Mouse (Mus musculus): ENCODE data around the gene Klrb1c. TPM values are rescaled to one million over a fixed set of nuclear protein-coding genes. Genes with fewer than 3 reads are reported as not detected.

The Klrb1c gene
- not detected in 2 replicates for polyA plus RNA-seq (2016; fragmentation: Nextera tagmentation; extraction: Ambion mirVana)

DNA sequence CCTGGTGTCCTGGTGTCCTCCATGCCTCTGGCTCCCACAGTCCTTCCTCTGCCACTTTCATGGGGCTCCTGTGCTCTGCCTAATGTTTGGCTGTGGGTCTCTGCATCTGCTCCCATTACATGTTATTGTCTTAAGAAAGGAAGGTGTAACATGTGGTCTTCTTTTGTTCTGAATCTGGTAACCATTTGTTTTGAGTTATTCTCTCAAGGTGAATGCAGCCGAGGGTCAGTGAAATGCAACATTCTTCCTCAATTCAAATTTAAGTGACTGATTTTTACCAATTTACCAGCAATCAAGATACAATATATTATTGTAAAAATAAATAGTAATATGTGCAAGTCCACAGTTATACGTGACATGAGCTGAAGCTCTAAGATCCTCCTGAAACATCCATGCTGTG is at the start of gene Klrb1c:
Gene Klrb1c (minus strand): TSS at position 101 of the 400 bp plus-strand sequence.
- no peak for DNase-seq (ENCODE audit: low spot score)
- Histone ChIP-seq H3K36me3 (no peaks in the 10 kb centered on the region), H3K27me3 (ENCODE audit: low read depth, poor library complexity, severe bottlenecking) (no peaks in the 10 kb centered on the region), H3K4me1 (peaks cover 5% of the 10 kb centered on the region; the same call in 1 of the 2 replicates), H3K9me3 (replicated peaks) (no peaks in the 10 kb centered on the region), H3K4me3 (no peak within 1 kb of the TSS), H3K27ac (no peak within 1 kb of the TSS)
- WGBS, result 87% methylated on average over 2 of the region's 2 CpGs

DNA sequence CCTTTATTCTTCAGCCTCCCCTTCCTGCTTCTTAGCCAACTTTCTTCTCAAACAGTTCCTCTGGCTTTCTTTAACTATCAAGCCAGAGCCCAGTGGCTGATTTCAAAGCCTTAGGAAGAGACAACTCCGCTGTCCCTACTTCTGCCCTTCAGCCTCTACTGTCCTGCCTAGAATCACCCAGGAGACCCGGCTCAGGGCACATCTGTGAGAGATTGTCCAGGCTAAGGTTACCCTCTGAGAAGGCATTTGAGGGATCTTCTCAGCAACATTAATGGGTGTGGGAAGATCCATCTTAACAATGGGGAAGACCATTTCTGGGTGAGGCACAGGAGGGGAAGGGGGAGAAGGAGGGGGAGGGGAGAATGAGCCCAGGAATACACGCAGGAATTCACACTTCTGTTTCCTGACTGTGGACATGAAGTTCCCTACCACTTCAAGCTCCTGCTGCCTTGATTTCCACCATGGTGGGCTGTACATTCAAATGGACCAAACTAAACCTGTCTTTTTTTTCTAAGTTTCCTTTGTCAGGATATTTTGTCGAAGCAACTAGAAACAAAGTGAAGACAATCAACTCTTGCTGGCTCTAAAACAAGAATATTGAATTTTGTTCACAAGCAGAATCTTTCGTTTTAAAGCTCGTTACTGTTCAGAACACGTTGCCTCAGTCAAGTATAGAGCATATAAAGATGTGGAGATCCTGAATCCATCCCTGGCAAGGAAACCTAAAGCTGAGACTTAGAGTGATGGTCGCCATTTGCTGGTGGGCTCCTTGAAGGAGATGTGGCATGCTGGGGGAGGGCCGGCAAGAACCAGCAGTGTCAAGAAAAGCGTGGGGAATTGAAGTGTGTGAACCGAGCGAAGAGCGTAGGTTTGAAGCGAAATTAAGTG is 48.7 kb upstream of the Klrb1c start:
- no peaks in the 10 kb centered on the region for H3K36me3 ChIP-seq
- peak overlapping the region; percentile 91 for H3K27ac ChIP-seq
- 3% methylated on average over 14 of the region's 14 CpGs for WGBS
- H3K9me3 ChIP-seq (replicated peaks), result no peaks in the 10 kb centered on the region
- peaks cover 11% of the 10 kb centered on the region for H3K4me1 ChIP-seq
- no peaks in the 10 kb centered on the region for H3K27me3 ChIP-seq (ENCODE audit: low read depth, poor library complexity, severe bottlenecking)
- DNase-seq (ENCODE audit: low spot score), result peak; percentile 62
- H3K4me3 ChIP-seq, result peak overlapping the region; percentile 69

DNA sequence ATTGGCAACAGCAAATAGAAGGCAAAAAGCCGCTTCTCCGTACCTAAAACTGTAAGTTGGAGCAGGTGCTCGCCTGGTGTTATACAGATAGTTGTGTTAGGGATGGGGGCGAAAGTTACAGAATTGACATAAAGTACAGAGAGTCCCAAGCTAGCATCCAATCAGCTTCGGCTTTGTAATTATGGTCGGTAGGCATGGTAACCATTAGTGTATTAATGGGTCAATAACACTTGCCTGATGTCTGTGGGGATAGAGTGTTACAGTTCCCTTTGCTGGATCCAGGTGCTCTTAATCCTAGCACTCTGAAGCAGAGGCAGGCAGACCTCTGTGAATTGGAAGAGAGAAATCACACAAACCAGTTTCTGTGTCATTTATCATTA is 47.9 kb upstream of the Klrb1c start:
- DNase-seq (ENCODE audit: low spot score), result no peak
- Histone ChIP-seq H3K36me3 (no peaks in the 10 kb centered on the region), H3K4me3 (peak overlapping the region; percentile 69), H3K9me3 (replicated peaks) (no peaks in the 10 kb centered on the region), H3K4me1 (peaks cover 7% of the 10 kb centered on the region), H3K27me3 (ENCODE audit: low read depth, poor library complexity, severe bottlenecking) (no peaks in the 10 kb centered on the region), H3K27ac (peak overlapping the region; percentile 91)
- WGBS, result 87% methylated on average over 6 of the region's 6 CpGs

DNA sequence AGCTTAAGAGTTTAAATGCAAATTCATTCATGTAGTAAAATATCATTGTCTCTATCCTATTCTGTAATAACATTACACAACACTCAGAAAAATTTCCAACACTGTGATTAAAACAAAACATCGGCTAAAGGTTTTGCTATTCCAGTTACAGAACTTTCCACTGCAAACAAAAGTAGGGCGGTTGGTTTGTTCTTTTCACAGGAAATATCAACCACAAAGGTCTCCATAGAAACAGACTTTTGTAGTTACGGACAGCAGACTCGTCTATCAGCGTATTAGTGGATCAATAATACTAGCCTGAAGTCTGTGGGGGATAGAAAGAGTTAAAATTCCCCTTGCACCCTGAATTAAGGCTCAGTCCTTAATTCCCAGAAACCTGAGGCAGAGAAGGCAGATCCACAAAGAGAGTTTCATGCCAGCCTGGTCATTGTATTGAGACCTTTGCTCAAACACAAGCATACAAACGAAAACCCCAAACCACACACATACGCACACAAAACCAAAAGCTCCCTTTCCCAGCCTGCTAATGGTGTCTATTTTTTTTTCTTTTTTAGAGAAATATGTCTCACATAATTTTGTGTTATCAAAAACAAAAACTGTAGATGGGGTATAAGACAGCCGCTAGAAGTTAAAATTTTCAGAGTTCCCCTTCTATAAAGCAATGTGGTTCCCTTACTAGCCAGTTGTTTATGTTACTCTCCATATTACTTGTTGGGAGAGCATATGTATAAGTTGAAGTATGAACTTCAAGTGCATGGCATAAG is 47.4 kb upstream of the Klrb1c start:
- DNase-seq (ENCODE audit: low spot score), result no peak
- H3K27me3 ChIP-seq (ENCODE audit: low read depth, poor library complexity, severe bottlenecking), result no peaks in the 10 kb centered on the region
- no peaks in the 10 kb centered on the region for H3K9me3 ChIP-seq (replicated peaks)
- H3K36me3 ChIP-seq, result no peaks in the 10 kb centered on the region
- no peak overlapping the region for H3K4me3 ChIP-seq
- no peak overlapping the region for H3K27ac ChIP-seq
- WGBS, result 90% methylated on average over 8 of the region's 8 CpGs
- peaks cover 4% of the 10 kb centered on the region; the same call in 1 of the 2 replicates for H3K4me1 ChIP-seq

DNA sequence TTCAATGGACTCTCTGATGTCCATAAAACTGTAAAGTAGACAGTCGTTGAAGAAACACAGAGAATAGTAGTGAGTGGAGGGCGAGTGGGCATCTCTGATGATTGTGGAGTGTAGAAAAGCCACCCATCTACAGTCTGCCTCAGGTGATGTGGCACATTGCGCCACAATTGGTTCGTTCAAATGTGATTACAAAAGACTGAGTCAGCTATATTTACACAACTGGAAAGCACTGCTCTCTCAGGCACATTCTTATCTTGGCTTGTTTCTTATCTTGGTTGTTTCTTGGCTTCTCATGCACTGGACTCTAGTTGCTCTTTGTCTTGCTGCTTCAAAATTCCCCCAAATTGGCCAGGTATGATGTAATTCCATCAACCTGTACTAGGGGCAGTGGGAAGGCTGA is 46.6 kb upstream of the Klrb1c start:
- no peaks in the 10 kb centered on the region for H3K27me3 ChIP-seq (ENCODE audit: low read depth, poor library complexity, severe bottlenecking)
- peaks cover 4% of the 10 kb centered on the region; the same call in 1 of the 2 replicates for H3K4me1 ChIP-seq
- no peak overlapping the region for H3K4me3 ChIP-seq
- H3K36me3 ChIP-seq, result no peaks in the 10 kb centered on the region
- no peaks in the 10 kb centered on the region for H3K9me3 ChIP-seq (replicated peaks)
- 88% methylated on average over 4 of the region's 4 CpGs for WGBS
- no peak overlapping the region for H3K27ac ChIP-seq
- peak; percentile 7 for DNase-seq (ENCODE audit: low spot score)

DNA sequence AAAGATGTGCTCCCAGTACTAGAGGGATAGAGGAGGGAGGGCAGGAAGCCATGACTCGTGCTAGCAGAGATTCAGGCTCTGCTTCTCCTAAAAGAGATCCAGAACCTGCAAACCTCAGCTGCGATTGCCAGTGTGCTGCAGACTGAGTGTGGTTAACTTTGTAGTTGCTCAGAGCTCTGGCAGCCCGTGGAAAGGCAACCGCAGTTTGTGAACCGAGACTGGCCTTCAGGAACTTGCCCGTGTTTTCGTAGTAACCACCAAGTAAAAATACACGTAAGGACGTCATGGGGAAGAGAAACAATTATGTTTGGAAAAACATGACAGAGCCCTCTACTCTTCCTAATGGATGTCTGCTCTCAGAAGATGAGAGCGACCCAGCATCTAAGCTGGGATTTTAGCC is 44.0 kb upstream of the Klrb1c start:
- Histone ChIP-seq H3K4me1 (peaks cover 7% of the 10 kb centered on the region; the same call in 1 of the 2 replicates), H3K36me3 (no peaks in the 10 kb centered on the region), H3K27ac (no peak overlapping the region), H3K27me3 (ENCODE audit: low read depth, poor library complexity, severe bottlenecking) (no peaks in the 10 kb centered on the region), H3K4me3 (no peak overlapping the region), H3K9me3 (replicated peaks) (no peaks in the 10 kb centered on the region)
- peak; percentile 27 for DNase-seq (ENCODE audit: low spot score)
- 86% methylated on average over 10 of the region's 10 CpGs for WGBS

DNA sequence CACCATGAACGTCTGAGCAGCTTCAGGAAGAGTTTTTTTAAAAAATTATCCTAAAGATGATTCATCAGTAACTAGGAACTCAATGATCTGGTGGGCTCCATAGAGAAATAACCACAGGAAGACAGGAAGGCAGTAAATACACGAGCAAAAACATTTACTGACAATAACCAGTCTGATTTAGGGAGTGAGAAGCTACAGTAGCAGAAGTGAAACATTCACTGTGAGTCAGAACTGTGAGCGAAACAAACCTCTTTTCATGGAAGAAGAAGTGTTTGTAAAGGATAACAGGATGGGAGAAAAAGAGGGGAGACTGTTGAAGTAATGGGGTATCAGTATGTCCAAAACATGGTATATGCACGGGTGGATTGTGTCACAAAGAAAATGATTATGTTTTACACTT is 40.8 kb upstream of the Klrb1c start:
- 69% methylated on average over 4 of the region's 4 CpGs for WGBS
- Histone ChIP-seq H3K36me3 (no peaks in the 10 kb centered on the region), H3K4me1 (0 out of 2 replicates have a peak, but pooled peaks cover 2% of the 10 kb centered on the region), H3K27ac (no peak overlapping the region), H3K9me3 (replicated peaks) (no peaks in the 10 kb centered on the region), H3K27me3 (ENCODE audit: low read depth, poor library complexity, severe bottlenecking) (no peaks in the 10 kb centered on the region), H3K4me3 (no peak overlapping the region)
- DNase-seq (ENCODE audit: low spot score), result no peak

DNA sequence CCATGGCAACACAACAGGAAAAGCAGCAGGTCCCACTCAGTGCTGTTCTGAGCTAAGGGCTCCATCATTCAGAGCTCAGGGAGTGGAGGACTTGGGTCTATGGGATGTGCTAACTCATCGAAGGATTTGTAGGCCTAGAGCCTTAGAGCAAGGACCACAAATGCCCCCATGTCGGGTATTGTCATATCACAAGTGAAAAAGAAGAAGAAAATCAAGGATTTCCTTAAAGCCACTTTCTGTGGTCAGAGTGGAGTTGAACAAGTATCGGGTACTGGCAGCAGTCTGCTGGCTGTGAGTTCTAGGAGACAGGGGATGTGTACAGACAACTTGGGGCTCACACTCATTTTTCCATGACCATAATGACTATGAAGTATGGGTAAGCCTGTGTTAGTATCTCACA is 37.8 kb upstream of the Klrb1c start:
- H3K4me3 ChIP-seq, result no peak overlapping the region
- DNase-seq (ENCODE audit: low spot score), result no peak
- no peaks in the 10 kb centered on the region for H3K27me3 ChIP-seq (ENCODE audit: low read depth, poor library complexity, severe bottlenecking)
- H3K9me3 ChIP-seq (replicated peaks), result no peaks in the 10 kb centered on the region
- 91% methylated on average over 3 of the region's 3 CpGs for WGBS
- H3K4me1 ChIP-seq, result 0 out of 2 replicates have a peak, but pooled peaks cover 2% of the 10 kb centered on the region
- H3K36me3 ChIP-seq, result no peaks in the 10 kb centered on the region
- H3K27ac ChIP-seq, result no peak overlapping the region

DNA sequence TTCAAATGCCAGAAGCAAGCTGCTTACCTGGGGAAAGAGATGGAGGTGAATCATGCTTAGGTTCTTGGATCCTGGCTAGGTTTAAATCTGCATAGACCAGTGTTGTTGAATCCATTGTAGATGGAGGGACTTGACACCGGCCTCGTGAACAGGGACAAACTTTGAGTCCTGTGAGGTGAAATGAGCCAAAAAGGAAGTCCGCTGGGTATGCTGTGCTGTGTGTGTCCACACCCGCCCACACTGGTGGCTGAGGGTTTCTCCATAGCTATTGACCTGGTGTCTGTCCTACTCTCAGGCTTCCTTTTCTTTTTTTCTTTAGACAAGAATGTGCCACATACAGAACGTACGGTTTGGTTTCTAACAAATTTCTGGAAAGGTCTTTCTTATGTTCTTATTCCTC is 37.1 kb upstream of the Klrb1c start, which contains the start of the genes Gm44511 and Klrb1b:
Gene Gm44511 (minus strand): TSS at position 184 of the 400 bp plus-strand sequence.
Gene Klrb1b (minus strand): TSS at position 200 of the 400 bp plus-strand sequence.
- Histone ChIP-seq H3K9me3 (replicated peaks) (no peaks in the 10 kb centered on the region), H3K4me1 (0 out of 2 replicates have a peak, but pooled peaks cover 2% of the 10 kb centered on the region), H3K27me3 (ENCODE audit: low read depth, poor library complexity, severe bottlenecking) (no peaks in the 10 kb centered on the region), H3K36me3 (no peaks in the 10 kb centered on the region), H3K4me3 (no peak within 1 kb of the TSS), H3K27ac (no peak within 1 kb of the TSS)
- WGBS, result 92% methylated on average over 6 of the region's 6 CpGs
- no peak for DNase-seq (ENCODE audit: low spot score)

DNA sequence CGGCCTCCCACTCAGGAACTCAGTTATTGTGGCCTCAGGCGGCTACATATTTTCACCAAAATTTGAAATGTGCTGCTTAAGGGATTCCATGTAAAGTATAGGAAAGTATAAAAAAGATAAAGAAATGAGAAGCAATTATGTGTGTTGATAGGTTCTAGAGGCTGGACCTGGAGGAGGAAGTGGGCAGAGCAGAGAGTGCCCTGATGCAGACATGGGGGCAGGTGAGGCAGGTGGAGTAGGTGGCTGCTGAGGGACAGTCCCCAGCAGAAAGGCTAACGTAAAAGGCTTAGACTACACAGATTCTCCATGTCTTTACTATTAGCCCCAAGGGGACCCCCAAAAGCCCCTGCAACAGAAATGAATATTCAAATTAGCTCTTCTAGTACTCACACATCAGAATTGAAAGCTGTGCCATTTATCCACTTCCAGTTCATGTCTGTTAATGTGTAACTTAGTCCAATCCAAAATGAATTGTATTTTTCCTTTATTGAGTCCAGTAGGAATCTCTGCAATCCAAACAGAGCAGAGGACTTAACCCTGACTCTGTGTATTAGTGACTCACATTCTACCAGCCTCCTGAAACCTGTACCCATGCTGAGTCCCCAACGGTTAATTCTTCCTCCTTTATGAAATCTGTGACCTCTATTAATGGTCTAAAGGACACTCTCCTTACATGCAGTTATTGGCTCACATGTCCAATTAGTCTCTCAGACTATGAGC is 29.2 kb upstream of the Klrb1c start:
- DNase-seq (ENCODE audit: low spot score), result no peak
- 89% methylated on average over 4 of the region's 4 CpGs for WGBS

DNA sequence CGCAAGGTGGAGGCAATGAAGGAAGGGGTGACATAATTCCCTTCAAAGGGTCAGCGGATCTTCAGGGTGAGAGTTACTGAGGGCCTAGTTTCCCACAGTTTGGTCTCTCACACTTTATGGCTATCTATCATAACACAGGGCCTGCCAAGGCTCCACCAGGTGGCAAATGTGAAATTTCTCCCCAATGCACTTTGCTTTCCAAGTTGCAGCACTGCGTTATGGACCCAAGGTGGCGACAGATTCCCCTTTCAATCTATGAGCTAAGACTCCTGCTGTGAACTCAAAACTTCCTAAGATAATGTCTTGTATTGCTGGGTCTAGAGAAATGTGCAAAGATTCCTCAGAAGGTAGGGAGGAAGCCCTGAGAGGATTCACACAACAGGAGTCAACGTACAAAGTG is 19.5 kb upstream of the Klrb1c start:
- H3K4me3 ChIP-seq, result no peak overlapping the region
- H3K36me3 ChIP-seq, result no peaks in the 10 kb centered on the region
- DNase-seq (ENCODE audit: low spot score), result no peak
- WGBS, result 90% methylated on average over 5 of the region's 5 CpGs
- no peaks in the 10 kb centered on the region for H3K9me3 ChIP-seq (replicated peaks)
- H3K27me3 ChIP-seq (ENCODE audit: low read depth, poor library complexity, severe bottlenecking), result no peaks in the 10 kb centered on the region
- 0 out of 2 replicates have a peak, but pooled peaks cover under 1% of the 10 kb centered on the region for H3K4me1 ChIP-seq
- H3K27ac ChIP-seq, result no peak overlapping the region

More for the DNA sequence above, 29.2 kb upstream of the Klrb1c start:
- no peaks in the 10 kb centered on the region for H3K4me1 ChIP-seq
- no peaks in the 10 kb centered on the region for H3K36me3 ChIP-seq
- H3K27ac ChIP-seq, result no peak overlapping the region
- no peaks in the 10 kb centered on the region for H3K9me3 ChIP-seq (replicated peaks)
- H3K27me3 ChIP-seq (ENCODE audit: low read depth, poor library complexity, severe bottlenecking), result no peaks in the 10 kb centered on the region
- no peak overlapping the region for H3K4me3 ChIP-seq

DNA sequence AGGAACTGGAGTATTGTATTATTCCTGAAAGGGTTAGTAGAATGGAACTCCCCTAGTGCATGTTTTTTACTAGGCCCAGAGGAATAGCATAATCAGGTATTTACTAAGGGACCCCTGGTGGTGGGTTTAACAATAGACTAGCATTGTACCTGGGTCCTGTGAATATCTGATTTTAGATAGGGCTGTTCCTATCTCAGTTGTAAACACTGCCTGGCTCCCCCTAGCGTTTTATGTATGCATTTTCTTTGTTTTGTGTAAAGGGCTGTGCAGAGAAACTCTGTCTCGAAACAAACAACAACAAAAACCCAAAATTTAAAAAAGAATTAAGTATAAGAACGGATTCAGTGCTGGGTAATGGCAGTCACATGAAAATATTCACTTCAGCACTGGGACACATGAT is 18.0 kb upstream of the Klrb1c start:
- no peak overlapping the region for H3K27ac ChIP-seq
- no peaks in the 10 kb centered on the region for H3K9me3 ChIP-seq (replicated peaks)
- WGBS, result 68% methylated on average over 3 of the region's 3 CpGs
- peaks cover 6% of the 10 kb centered on the region; the same call in 1 of the 2 replicates for H3K4me1 ChIP-seq
- no peaks in the 10 kb centered on the region for H3K27me3 ChIP-seq (ENCODE audit: low read depth, poor library complexity, severe bottlenecking)
- H3K4me3 ChIP-seq, result no peak overlapping the region
- H3K36me3 ChIP-seq, result no peaks in the 10 kb centered on the region
- no peak for DNase-seq (ENCODE audit: low spot score)
